In the genomic region with DNA sequence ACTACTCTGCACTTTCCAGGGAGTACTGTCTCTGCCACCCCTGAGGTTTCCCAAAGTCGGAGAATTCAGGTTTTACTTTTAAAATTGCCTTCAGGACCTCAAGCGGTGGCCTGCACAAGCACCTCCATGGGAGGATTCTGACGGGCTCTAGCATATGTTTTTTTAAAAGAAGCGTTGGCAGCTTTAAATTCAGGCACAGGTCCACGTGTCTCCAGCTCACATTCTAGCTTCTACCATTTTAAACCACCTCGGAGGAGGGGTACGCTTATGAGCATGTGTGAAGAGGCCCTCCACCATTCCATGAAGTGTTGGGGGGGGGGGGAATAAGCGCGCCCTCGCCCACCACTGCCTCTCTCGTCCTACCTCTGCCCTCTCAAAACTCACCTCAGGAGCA, we compare ENCODE assay signal across 8 mouse cellular contexts. TPM values are rescaled to one million over a fixed set of nuclear protein-coding genes. Genes with fewer than 3 reads are reported as not detected.
A peak's percentile ranks its signal among the peaks of the same experiment; 100 is the strongest.
DNase-seq lines count a peak whose midpoint lies in the region; ATAC-seq lines count a peak whose summit lies in the region.

No protein-coding gene starts in this region.

- peak overlapping the region; percentile 80 for H3K4me2 ChIP-seq in midbrain, embryonic 13.5 days (replicated peaks)

- no peaks in the 10 kb centered on the region for H3K27me3 ChIP-seq in forebrain, embryonic 10.5 days (ENCODE audit: poor library complexity, severe bottlenecking)
- H3K27me3 ChIP-seq in midbrain, embryonic 13.5 days, result no peaks in the 10 kb centered on the region

- ATAC-seq in midbrain, embryonic 13.5 days, result no peak; the same call in 1 of the 2 replicates
- no peak for ATAC-seq in erythroid progenitor cell, adult 5-6 weeks (replicated peaks; ENCODE audit: low FRiP score, poor library complexity, severe bottlenecking)

- peak overlapping the region; percentile 94 for H3K4me3 ChIP-seq in forebrain, embryonic 10.5 days
- H3K4me3 ChIP-seq in midbrain, embryonic 13.5 days (replicated peaks), result peak overlapping the region; percentile 92

- peaks cover 36% of the 10 kb centered on the region for H3K36me3 ChIP-seq in forebrain, embryonic 10.5 days (replicated peaks)
- H3K36me3 ChIP-seq in midbrain, embryonic 13.5 days, result peaks cover 10% of the 10 kb centered on the region; the same call in 1 of the 2 replicates

- H3K27ac ChIP-seq in forebrain, embryonic 10.5 days, result peak overlapping the region; percentile 99
- H3K27ac ChIP-seq in midbrain, embryonic 13.5 days, result peak overlapping the region; percentile 100

- peaks cover 32% of the 10 kb centered on the region for H3K4me1 ChIP-seq in forebrain, embryonic 10.5 days
- H3K4me1 ChIP-seq in midbrain, embryonic 13.5 days (replicated peaks), result peaks cover 30% of the 10 kb centered on the region

- peak overlapping the region; percentile 98 for H3K9ac ChIP-seq in midbrain, embryonic 13.5 days (replicated peaks)

- 2% methylated on average over 11 of the region's 11 CpGs for WGBS in forebrain, embryonic 10.5 days
- 1% methylated on average over 11 of the region's 11 CpGs for WGBS in midbrain, embryonic 13.5 days

- DNase-seq in adrenal gland, postnatal 10 days, result peak; percentile 31
- no peak for DNase-seq in adrenal gland, adult (ENCODE audit: inconsistent age in 2 of 2, low spot score in 1 of 2)
- peak; percentile 8 for DNase-seq in ovary, postnatal 36 days (ENCODE audit: low spot score)
- no peak for DNase-seq in ovary, postnatal 10 days (ENCODE audit: low spot score)
- peak; percentile 16 for DNase-seq in forebrain, embryonic 10.5 days (ENCODE audit: extremely low spot score, low spot score)
- DNase-seq in layer of hippocampus, adult 9-10 months (ENCODE audit: low spot score), result peak; percentile 35

- H3K9me3 ChIP-seq in forebrain, embryonic 10.5 days, result no peaks in the 10 kb centered on the region
- no peaks in the 10 kb centered on the region for H3K9me3 ChIP-seq in midbrain, embryonic 13.5 days

RNA-seq across cellular contexts. Expression of a gene that starts 1.0 kb away (rescaled TPM):
- total RNA-seq in adrenal gland, postnatal 10 days (2021), result 10 to 100 TPM in 1 of 2 experiments, 1 to 10 TPM in 1; 7.7 to 12.6 TPM
- polyA plus RNA-seq in forebrain, embryonic 10.5 days (2016; fragmentation: Nextera tagmentation; extraction: Ambion mirVana), result 15.8 and 16.0 TPM in 2 replicates
- polyA plus RNA-seq in midbrain, embryonic 13.5 days (2015; fragmentation: Nextera tagmentation; extraction: Ambion mirVana), result 14.5 and 16.7 TPM in 2 replicates
- total RNA-seq in erythroid progenitor cell, adult 5-6 weeks (2015; ENCODE audit: low replicate concordance), result 1.8 and 2.9 TPM in 2 replicates
- 0.90 and 2.5 TPM in 2 replicates for total RNA-seq in erythroid progenitor cell, adult 5-6 weeks (2017; ENCODE audit: low replicate concordance)

Comparison
In these comparisons a context has a peak if more than half of its experiments do, and no peak if none do; other contexts are left out.
1. DNase-seq: peak in adrenal gland, postnatal 10 days (single experiment), ovary, postnatal 36 days (single experiment), forebrain, embryonic 10.5 days (single experiment) and layer of hippocampus, adult 9-10 months (single experiment); none in adrenal gland, adult (0 of 2) and ovary, postnatal 10 days (single experiment).